8 mouse cellular contexts compared by ENCODE assay signal in genomic region chr11:102406900-102407833, GRCm38 (mm10). TPM values are rescaled to one million over a fixed set of nuclear protein-coding genes. Genes with fewer than 3 reads are reported as not detected.
A peak's percentile ranks its signal among the peaks of the same experiment; 100 is the strongest.
DNase-seq lines count a peak whose midpoint lies in the region; ATAC-seq and TF ChIP-seq lines count a peak whose summit lies in the region.

No protein-coding gene starts in this region.

- WGBS in forebrain, embryonic 11.5 days, result under 1% methylated on average over 61 of the region's 85 CpGs
- under 1% methylated on average over 79 of the region's 85 CpGs for WGBS in heart, embryonic 16.5 days
- under 1% methylated on average over 83 of the region's 85 CpGs for WGBS in liver, postnatal 0 days (ENCODE audit: insufficient replicate concordance)
- under 1% methylated on average over 85 of the region's 85 CpGs for WGBS in neural tube, embryonic 13.5 days
- under 1% methylated on average over 56 of the region's 85 CpGs for WGBS in stomach, postnatal 0 days

- no peak for TF ChIP-seq CTCF in ES-Bruce4 (IDR thresholded peaks at IDR 0.05; ENCODE audit: low read depth, low read length)
- no peak for TF ChIP-seq CTCF in liver, postnatal 0 days (IDR thresholded peaks at IDR 0.05; ENCODE audit: low read depth)
- TF ChIP-seq CTCF in stomach, postnatal 0 days (IDR thresholded peaks at IDR 0.05; ENCODE audit: low read depth), result no peak

- peak; percentile 69 for ATAC-seq in forebrain, embryonic 11.5 days (replicated peaks; ENCODE audit: low FRiP score)
- ATAC-seq in heart, embryonic 16.5 days (replicated peaks; ENCODE audit: extremely low read depth, insufficient read depth, low FRiP score), result peak; percentile 76
- peak; percentile 67 for ATAC-seq in liver, postnatal 0 days
- peak; percentile 56 for ATAC-seq in neural tube, embryonic 13.5 days (ENCODE audit: low read depth)
- ATAC-seq in stomach, postnatal 0 days (ENCODE audit: low FRiP score, low TSS enrichment), result peak; percentile 73

- H3K27ac ChIP-seq in ES-Bruce4 (ENCODE audit: insufficient read depth, low read length), result peak overlapping the region; percentile 81
- peak overlapping the region; percentile 76 for H3K27ac ChIP-seq in forebrain, embryonic 11.5 days (ENCODE audit: low read depth, low read length)
- H3K27ac ChIP-seq in heart, embryonic 16.5 days (ENCODE audit: low read length), result peak overlapping the region; percentile 96
- H3K27ac ChIP-seq in liver, postnatal 0 days (ENCODE audit: low read depth), result peak overlapping the region; percentile 99
- H3K27ac ChIP-seq in neural tube, embryonic 13.5 days (replicated peaks), result peak overlapping the region; percentile 90
- peak overlapping the region; percentile 91 for H3K27ac ChIP-seq in stomach, postnatal 0 days (replicated peaks)

- H3K27me3 ChIP-seq in ES-Bruce4 (ENCODE audit: control insufficient read depth, insufficient read depth, low read length, poor library complexity, severe bottlenecking), result no peaks in the 10 kb centered on the region
- H3K27me3 ChIP-seq in forebrain, embryonic 11.5 days (ENCODE audit: control insufficient read depth, insufficient read depth, low read length), result no peaks in the 10 kb centered on the region
- no peaks in the 10 kb centered on the region for H3K27me3 ChIP-seq in heart, embryonic 16.5 days (ENCODE audit: control insufficient read depth, insufficient read depth, low read length)
- H3K27me3 ChIP-seq in liver, postnatal 0 days (ENCODE audit: insufficient read depth, low read length), result no peaks in the 10 kb centered on the region
- no peaks in the 10 kb centered on the region for H3K27me3 ChIP-seq in neural tube, embryonic 13.5 days
- no peaks in the 10 kb centered on the region for H3K27me3 ChIP-seq in stomach, postnatal 0 days (ENCODE audit: control insufficient read depth, insufficient read depth, low read length)

- peaks cover 4% of the 10 kb centered on the region for H3K4me1 ChIP-seq in ES-Bruce4 (ENCODE audit: control insufficient read depth, insufficient read depth, low read length)
- H3K4me1 ChIP-seq in forebrain, embryonic 11.5 days (replicated peaks; ENCODE audit: control insufficient read depth, insufficient read depth, low read length), result peaks cover 13% of the 10 kb centered on the region
- peaks cover 21% of the 10 kb centered on the region for H3K4me1 ChIP-seq in heart, embryonic 16.5 days (ENCODE audit: control insufficient read depth, insufficient read depth, low read length)
- peaks cover 35% of the 10 kb centered on the region for H3K4me1 ChIP-seq in liver, postnatal 0 days (ENCODE audit: insufficient read depth)
- H3K4me1 ChIP-seq in neural tube, embryonic 13.5 days (replicated peaks), result peaks cover 51% of the 10 kb centered on the region
- peaks cover 5% of the 10 kb centered on the region; the same call in 1 of the 2 replicates for H3K4me1 ChIP-seq in stomach, postnatal 0 days (replicated peaks; ENCODE audit: control insufficient read depth, insufficient read depth)

- peak overlapping the region; percentile 91 for H3K9ac ChIP-seq in ES-Bruce4 (ENCODE audit: low read depth, poor library complexity, severe bottlenecking)
- H3K9ac ChIP-seq in forebrain, embryonic 11.5 days (ENCODE audit: low read length), result peak overlapping the region; percentile 89
- H3K9ac ChIP-seq in heart, embryonic 16.5 days (ENCODE audit: low read length), result peak overlapping the region; percentile 96
- H3K9ac ChIP-seq in liver, postnatal 0 days (replicated peaks), result peak overlapping the region; percentile 100
- peak overlapping the region; percentile 91 for H3K9ac ChIP-seq in neural tube, embryonic 13.5 days
- H3K9ac ChIP-seq in stomach, postnatal 0 days (ENCODE audit: low read length), result peak overlapping the region; percentile 79

- H3K4me2 ChIP-seq in forebrain, embryonic 11.5 days (ENCODE audit: low read depth, low read length, severe bottlenecking), result peak overlapping the region; percentile 82
- H3K4me2 ChIP-seq in heart, embryonic 16.5 days (ENCODE audit: low read depth, low read length), result peak overlapping the region; percentile 91
- H3K4me2 ChIP-seq in liver, postnatal 0 days (ENCODE audit: low read depth, low read length), result peak overlapping the region; percentile 82
- H3K4me2 ChIP-seq in neural tube, embryonic 13.5 days, result peak overlapping the region; percentile 95
- H3K4me2 ChIP-seq in stomach, postnatal 0 days (replicated peaks; ENCODE audit: low read depth), result peak overlapping the region; percentile 70

- peak overlapping the region; percentile 98 for H3K4me3 ChIP-seq in ES-Bruce4 (ENCODE audit: low read depth, low read length)
- peak overlapping the region; percentile 77 for H3K4me3 ChIP-seq in forebrain, embryonic 11.5 days (ENCODE audit: low read depth, low read length)
- H3K4me3 ChIP-seq in heart, embryonic 16.5 days (ENCODE audit: low read length), result peak overlapping the region; percentile 80
- H3K4me3 ChIP-seq in liver, postnatal 0 days (ENCODE audit: low read depth, low read length), result peak overlapping the region; percentile 99
- peak overlapping the region; percentile 85 for H3K4me3 ChIP-seq in neural tube, embryonic 13.5 days
- H3K4me3 ChIP-seq in stomach, postnatal 0 days (ENCODE audit: low read depth, low read length), result peak overlapping the region; percentile 81

- peak; percentile 47 for TF ChIP-seq POLR2A in ES-Bruce4 (IDR thresholded peaks at IDR 0.05; ENCODE audit: insufficient read depth, low read length)

- H3K36me3 ChIP-seq in ES-Bruce4 (ENCODE audit: control insufficient read depth, insufficient read depth, low read length, poor library complexity, severe bottlenecking), result peaks cover 39% of the 10 kb centered on the region
- peaks cover 9% of the 10 kb centered on the region for H3K36me3 ChIP-seq in forebrain, embryonic 11.5 days (ENCODE audit: control insufficient read depth, insufficient read depth, low read length)
- peaks cover 16% of the 10 kb centered on the region for H3K36me3 ChIP-seq in heart, embryonic 16.5 days (ENCODE audit: control insufficient read depth, insufficient read depth)
- H3K36me3 ChIP-seq in liver, postnatal 0 days (replicated peaks; ENCODE audit: insufficient read depth, low read length), result peaks cover 33% of the 10 kb centered on the region
- peaks cover 28% of the 10 kb centered on the region for H3K36me3 ChIP-seq in neural tube, embryonic 13.5 days
- peaks cover 19% of the 10 kb centered on the region for H3K36me3 ChIP-seq in stomach, postnatal 0 days (ENCODE audit: control insufficient read depth, insufficient read depth, low read length)

- TF ChIP-seq EP300 in ES-Bruce4 (IDR thresholded peaks at IDR 0.05; ENCODE audit: insufficient read depth, low read depth, low read length), result peak; percentile 57; the same call in 1 of the 2 replicates
- TF ChIP-seq EP300 in liver, postnatal 0 days (IDR thresholded peaks at IDR 0.05; ENCODE audit: low read depth), result 0 out of 2 replicates have a peak, but pooled peaks have one; percentile 6
- TF ChIP-seq EP300 in stomach, postnatal 0 days (optimal IDR thresholded peaks at IDR 0.05), result no peak

- H3K9me3 ChIP-seq in ES-Bruce4 (replicated peaks; ENCODE audit: control insufficient read depth, insufficient read depth, low read length, poor library complexity, severe bottlenecking), result no peaks in the 10 kb centered on the region
- no peaks in the 10 kb centered on the region for H3K9me3 ChIP-seq in forebrain, embryonic 11.5 days (ENCODE audit: control insufficient read depth, low read length)
- no peaks in the 10 kb centered on the region for H3K9me3 ChIP-seq in heart, embryonic 16.5 days (replicated peaks; ENCODE audit: control insufficient read depth, low read length)
- H3K9me3 ChIP-seq in liver, postnatal 0 days (ENCODE audit: low read length), result no peaks in the 10 kb centered on the region
- H3K9me3 ChIP-seq in neural tube, embryonic 13.5 days, result no peaks in the 10 kb centered on the region
- no peaks in the 10 kb centered on the region for H3K9me3 ChIP-seq in stomach, postnatal 0 days (ENCODE audit: control insufficient read depth, low read length)

- peak; percentile 85 for DNase-seq in c-Kit-positive CD71-positive TER-119-positive erythroid progenitor cells, embryonic 14.5 days (ENCODE audit: low spot score)
- peak; percentile 97 for DNase-seq in forebrain, embryonic 11.5 days (ENCODE audit: low spot score)
- DNase-seq in kidney, postnatal 36 days, result peak; percentile 92 to 98
- peak; percentile 97 for DNase-seq in liver, postnatal 0 days
- peak; percentile 96 for DNase-seq in stomach, postnatal 0 days (ENCODE audit: low spot score)

RNA-seq across cellular contexts. Expression of gene Slc25a39, which starts 0.6 kb away (rescaled TPM):
- 284 and 342 TPM in 2 replicates for polyA plus RNA-seq in ES-Bruce4 (2011; ENCODE audit: insufficient read depth, insufficient read length, low read depth, missing spikeins)
- 196 and 214 TPM in 2 replicates for polyA plus RNA-seq in forebrain, embryonic 11.5 days (2014; fragmentation: Nextera tagmentation; extraction: Ambion mirVana)
- polyA plus RNA-seq in heart, embryonic 16.5 days (2015; fragmentation: Nextera tagmentation; extraction: Ambion mirVana), result 308 and 331 TPM in 2 replicates
- 510 and 522 TPM in 2 replicates for polyA plus RNA-seq in liver, postnatal 0 days (2015; fragmentation: Nextera tagmentation; extraction: Ambion mirVana)
- polyA plus RNA-seq in neural tube, embryonic 13.5 days (2015; fragmentation: Nextera tagmentation; extraction: Ambion mirVana), result 154 TPM in 2 replicates
- 189 and 200 TPM in 2 replicates for polyA plus RNA-seq in stomach, postnatal 0 days (2015; fragmentation: Nextera tagmentation; extraction: Ambion mirVana)

RNA-seq across cellular contexts. Expression of gene Rundc3a, which starts 14.0 kb away (rescaled TPM):
- 7.0 and 9.5 TPM in 2 replicates for polyA plus RNA-seq in ES-Bruce4 (2011; ENCODE audit: insufficient read depth, insufficient read length, low read depth, missing spikeins)
- 33.1 and 35.4 TPM in 2 replicates for polyA plus RNA-seq in forebrain, embryonic 11.5 days (2014; fragmentation: Nextera tagmentation; extraction: Ambion mirVana)
- 0.72 and 1.3 TPM in 2 replicates for polyA plus RNA-seq in heart, embryonic 16.5 days (2015; fragmentation: Nextera tagmentation; extraction: Ambion mirVana)
- 1.8 and 2.4 TPM in 2 replicates for polyA plus RNA-seq in liver, postnatal 0 days (2015; fragmentation: Nextera tagmentation; extraction: Ambion mirVana)
- 156 and 161 TPM in 2 replicates for polyA plus RNA-seq in neural tube, embryonic 13.5 days (2015; fragmentation: Nextera tagmentation; extraction: Ambion mirVana)
- 5.1 and 5.9 TPM in 2 replicates for polyA plus RNA-seq in stomach, postnatal 0 days (2015; fragmentation: Nextera tagmentation; extraction: Ambion mirVana)

RNA-seq across cellular contexts. Expression of gene Grn, which starts 22.9 kb away (rescaled TPM):
- polyA plus RNA-seq in ES-Bruce4 (2011; ENCODE audit: insufficient read depth, insufficient read length, low read depth, missing spikeins), result 68.4 and 88.3 TPM in 2 replicates
- polyA plus RNA-seq in forebrain, embryonic 11.5 days (2014; fragmentation: Nextera tagmentation; extraction: Ambion mirVana), result 65.7 and 72.8 TPM in 2 replicates
- polyA plus RNA-seq in heart, embryonic 16.5 days (2015; fragmentation: Nextera tagmentation; extraction: Ambion mirVana), result 215 and 234 TPM in 2 replicates
- 156 and 161 TPM in 2 replicates for polyA plus RNA-seq in liver, postnatal 0 days (2015; fragmentation: Nextera tagmentation; extraction: Ambion mirVana)
- polyA plus RNA-seq in neural tube, embryonic 13.5 days (2015; fragmentation: Nextera tagmentation; extraction: Ambion mirVana), result 83.3 and 88.6 TPM in 2 replicates
- 126 and 142 TPM in 2 replicates for polyA plus RNA-seq in stomach, postnatal 0 days (2015; fragmentation: Nextera tagmentation; extraction: Ambion mirVana)

RNA-seq across cellular contexts. Expression of gene Fam171a2, which starts 40.3 kb away (rescaled TPM):
- 4.4 and 5.4 TPM in 2 replicates for polyA plus RNA-seq in ES-Bruce4 (2011; ENCODE audit: insufficient read depth, insufficient read length, low read depth, missing spikeins)
- polyA plus RNA-seq in forebrain, embryonic 11.5 days (2014; fragmentation: Nextera tagmentation; extraction: Ambion mirVana), result 11.0 and 11.2 TPM in 2 replicates
- 3.0 and 3.9 TPM in 2 replicates for polyA plus RNA-seq in heart, embryonic 16.5 days (2015; fragmentation: Nextera tagmentation; extraction: Ambion mirVana)
- polyA plus RNA-seq in liver, postnatal 0 days (2015; fragmentation: Nextera tagmentation; extraction: Ambion mirVana), result 0.23 and 0.72 TPM in 2 replicates
- polyA plus RNA-seq in neural tube, embryonic 13.5 days (2015; fragmentation: Nextera tagmentation; extraction: Ambion mirVana), result 20.3 and 21.6 TPM in 2 replicates
- polyA plus RNA-seq in stomach, postnatal 0 days (2015; fragmentation: Nextera tagmentation; extraction: Ambion mirVana), result 2.0 and 2.9 TPM in 2 replicates

RNA-seq across cellular contexts. Expression of gene Slc4a1, which starts 41.2 kb away (rescaled TPM):
- polyA plus RNA-seq in ES-Bruce4 (2011; ENCODE audit: insufficient read depth, insufficient read length, low read depth, missing spikeins), result 0.48 and 0.53 TPM in 2 replicates
- polyA plus RNA-seq in forebrain, embryonic 11.5 days (2014; fragmentation: Nextera tagmentation; extraction: Ambion mirVana), result 33.8 and 36.8 TPM in 2 replicates
- 14.9 TPM in 2 replicates for polyA plus RNA-seq in heart, embryonic 16.5 days (2015; fragmentation: Nextera tagmentation; extraction: Ambion mirVana)
- polyA plus RNA-seq in liver, postnatal 0 days (2015; fragmentation: Nextera tagmentation; extraction: Ambion mirVana), result 311 and 329 TPM in 2 replicates
- polyA plus RNA-seq in neural tube, embryonic 13.5 days (2015; fragmentation: Nextera tagmentation; extraction: Ambion mirVana), result 4.2 and 4.9 TPM in 2 replicates
- polyA plus RNA-seq in stomach, postnatal 0 days (2015; fragmentation: Nextera tagmentation; extraction: Ambion mirVana), result 0.72 and 1.1 TPM in 2 replicates

Comparison
In these comparisons a context has a peak if more than half of its experiments do, and no peak if none do; other contexts are left out.
1. Peak in every context shown above with its lines: DNase-seq, ATAC-seq, H3K4me3 ChIP-seq and H3K27ac ChIP-seq.